In the genomic region with DNA sequence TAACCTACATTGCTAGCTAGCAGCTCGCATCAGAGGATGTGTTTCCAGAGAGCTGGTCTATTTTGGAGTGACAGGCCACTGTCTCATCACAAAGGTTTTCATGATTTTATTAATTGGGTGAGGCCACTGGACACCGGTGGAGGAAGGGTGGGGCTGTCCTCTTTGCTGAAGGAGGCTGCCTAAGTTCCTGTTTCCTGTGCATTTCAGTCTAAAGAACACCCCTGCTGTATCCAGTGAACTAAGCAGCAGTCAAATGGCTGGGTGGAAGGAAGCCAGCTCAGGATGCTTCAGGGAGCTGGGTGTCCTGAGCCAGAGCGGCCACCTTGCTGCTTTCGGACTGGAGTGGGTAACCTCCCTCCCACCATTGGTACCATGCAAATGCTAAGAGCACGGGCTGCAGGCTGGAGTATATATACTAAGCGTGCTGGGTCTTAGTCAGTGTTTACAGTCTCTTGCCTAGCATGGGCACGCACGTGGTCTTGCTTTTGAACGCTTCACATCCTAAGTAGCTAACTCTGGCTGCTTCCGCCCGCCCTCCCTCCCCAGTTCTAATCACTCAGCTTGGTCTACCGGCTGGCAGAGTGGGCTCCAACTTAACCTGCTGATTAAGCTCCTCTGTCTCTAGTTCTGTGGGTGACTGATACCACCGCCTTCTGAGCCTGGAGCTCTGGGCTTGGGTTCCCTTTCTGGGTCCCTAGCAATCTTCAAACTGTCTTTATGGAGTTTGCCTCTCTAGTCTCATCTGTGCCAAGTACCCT, we compare ENCODE assay signal across 8 mouse cellular contexts. TPM values are rescaled to one million over a fixed set of nuclear protein-coding genes. Genes with fewer than 3 reads are reported as not detected.
DNase-seq lines count a peak whose midpoint lies in the region; ATAC-seq lines count a peak whose summit lies in the region.

No protein-coding gene starts in this region.

- peaks cover 61% of the 10 kb centered on the region for H3K27me3 ChIP-seq in embryonic facial prominence, embryonic 10.5 days (replicated peaks; ENCODE audit: low read depth, poor library complexity, severe bottlenecking)
- H3K27me3 ChIP-seq in lung, embryonic 16.5 days (ENCODE audit: control insufficient read depth, insufficient read depth, low read depth, low read length) = peaks cover 30% of the 10 kb centered on the region
- H3K27me3 ChIP-seq in stomach, embryonic 14.5 days (ENCODE audit: control insufficient read depth, insufficient read depth, low read length) = peaks cover 18% of the 10 kb centered on the region; the same call in 1 of the 2 replicates

- H3K36me3 ChIP-seq in embryonic facial prominence, embryonic 10.5 days (replicated peaks) = no peaks in the 10 kb centered on the region
- no peaks in the 10 kb centered on the region for H3K36me3 ChIP-seq in lung, embryonic 16.5 days (ENCODE audit: control insufficient read depth, insufficient read depth, low read length)
- H3K36me3 ChIP-seq in stomach, embryonic 14.5 days (ENCODE audit: control insufficient read depth, insufficient read depth, low read length) = no peaks in the 10 kb centered on the region

- 63% methylated on average over 13 of the region's 13 CpGs for WGBS in embryonic facial prominence, embryonic 10.5 days
- 27% methylated on average over 13 of the region's 13 CpGs for WGBS in lung, embryonic 16.5 days
- 47% methylated on average over 13 of the region's 13 CpGs for WGBS in stomach, embryonic 14.5 days

- H3K9me3 ChIP-seq in embryonic facial prominence, embryonic 10.5 days = no peaks in the 10 kb centered on the region
- H3K9me3 ChIP-seq in lung, embryonic 16.5 days (ENCODE audit: control insufficient read depth, low read length) = no peaks in the 10 kb centered on the region
- no peaks in the 10 kb centered on the region for H3K9me3 ChIP-seq in stomach, embryonic 14.5 days (ENCODE audit: control insufficient read depth, low read depth, low read length)

- DNase-seq in gastrocnemius, postnatal 25 days = peak; percentile 31
- no peak for DNase-seq in gastrocnemius, adult 18-20 months (ENCODE audit: low spot score)
- DNase-seq in embryonic facial prominence, embryonic 10.5 days (ENCODE audit: low spot score) = no peak
- DNase-seq in induced T-regulatory cell, adult 2 months (ENCODE audit: low read depth) = peak; percentile 81
- DNase-seq in urinary bladder, postnatal 36 days (ENCODE audit: low spot score in 2 of 2) = no peak
- no peak for DNase-seq in left cerebral cortex, adult 9 months (ENCODE audit: low spot score in 2 of 2)

- H3K4me1 ChIP-seq in embryonic facial prominence, embryonic 10.5 days = peaks cover 53% of the 10 kb centered on the region
- peaks cover 14% of the 10 kb centered on the region for H3K4me1 ChIP-seq in lung, embryonic 16.5 days (replicated peaks; ENCODE audit: control insufficient read depth, insufficient read depth, low read length)
- H3K4me1 ChIP-seq in stomach, embryonic 14.5 days (ENCODE audit: control insufficient read depth, insufficient read depth, low read length) = peaks cover 10% of the 10 kb centered on the region

- peak overlapping the region; percentile 35 for H3K27ac ChIP-seq in embryonic facial prominence, embryonic 10.5 days (replicated peaks)
- peak overlapping the region; percentile 82 for H3K27ac ChIP-seq in lung, embryonic 16.5 days (ENCODE audit: low read length)
- H3K27ac ChIP-seq in stomach, embryonic 14.5 days (ENCODE audit: low read length) = peak overlapping the region; percentile 27; the same call in 1 of the 2 replicates

- no peak overlapping the region; the same call in 1 of the 2 replicates for H3K9ac ChIP-seq in lung, embryonic 16.5 days (ENCODE audit: low read length)
- H3K9ac ChIP-seq in stomach, embryonic 14.5 days (replicated peaks; ENCODE audit: low read depth, low read length) = no peak overlapping the region

- no peak overlapping the region for H3K4me3 ChIP-seq in embryonic facial prominence, embryonic 10.5 days
- no peak overlapping the region for H3K4me3 ChIP-seq in lung, embryonic 16.5 days (ENCODE audit: low read length)
- no peak overlapping the region for H3K4me3 ChIP-seq in stomach, embryonic 14.5 days (ENCODE audit: low read depth, low read length)

- peak; percentile 79 for ATAC-seq in lung, embryonic 16.5 days (ENCODE audit: low read depth)
- ATAC-seq in stomach, embryonic 14.5 days (ENCODE audit: insufficient number of reproducible peaks, insufficient read depth, low FRiP score, low read depth) = no peak

- H3K4me2 ChIP-seq in lung, embryonic 16.5 days (ENCODE audit: low read depth, low read length) = peak overlapping the region; percentile 21; the same call in 1 of the 2 replicates
- no peak overlapping the region for H3K4me2 ChIP-seq in stomach, embryonic 14.5 days (replicated peaks; ENCODE audit: low read depth, low read length)

RNA-seq across cellular contexts. Expression of a gene that starts 3.3 kb away (rescaled TPM):
- total RNA-seq in gastrocnemius, postnatal 25 days (2021) = 1 to 10 TPM; 1.8 to 2.9 TPM
- total RNA-seq in gastrocnemius, adult 18-20 months (2021) = 1 to 10 TPM; 1.6 to 1.7 TPM
- 8.2 and 10.1 TPM in 2 replicates for polyA plus RNA-seq in embryonic facial prominence, embryonic 10.5 days (2016; fragmentation: Nextera tagmentation; extraction: Ambion mirVana)
- 12.9 and 15.1 TPM in 2 replicates for polyA plus RNA-seq in lung, embryonic 16.5 days (2015; fragmentation: Nextera tagmentation; extraction: Ambion mirVana)
- polyA plus RNA-seq in stomach, embryonic 14.5 days (2014; fragmentation: Nextera tagmentation; extraction: Ambion mirVana) = 5.9 and 6.6 TPM in 2 replicates

Comparison
In these comparisons a context has a peak if more than half of its experiments do, and no peak if none do; other contexts are left out.
1. DNase-seq: peak in gastrocnemius, postnatal 25 days (single experiment) and induced T-regulatory cell, adult 2 months (single experiment); none in gastrocnemius, adult 18-20 months (single experiment), embryonic facial prominence, embryonic 10.5 days (single experiment), urinary bladder, postnatal 36 days (0 of 2) and left cerebral cortex, adult 9 months (0 of 2).
2. H3K27ac ChIP-seq: peak in every context shown above with its lines; median percentile 82 in lung, embryonic 16.5 days; 35 in embryonic facial prominence, embryonic 10.5 days; 27 in stomach, embryonic 14.5 days.